Mouse (Mus musculus) limb, embryonic 10.5 days (tissue): Measurements from ENCODE around the gene Cox10. TPM values are rescaled to one million over a fixed set of nuclear protein-coding genes. Genes with fewer than 3 reads are reported as not detected.

Experiments
- DNase-seq: peaks from one replicate; pipeline ENCODE4 v3.0.0-alpha.2; 2017; ENCODE audit warnings: low spot score
- H3K27ac ChIP-seq: fragments of 300-500 bp; sonication (generic); 2 replicates; pipeline ENCODE4 v1.5.1; 2016; ENCODE audit warnings: mild to moderate bottlenecking
- H3K27me3 ChIP-seq: fragments of 300-500 bp; sonication (generic); 2 replicates; pipeline ENCODE4 v1.6.1; 2016; ENCODE audit warnings: low read depth, mild to moderate bottlenecking; ENCODE audit not compliant: poor library complexity, severe bottlenecking
- H3K36me3 ChIP-seq: fragments of 300-500 bp; sonication (generic); 2 replicates; pipeline ENCODE4 v1.6.1; 2016; ENCODE audit warnings: mild to moderate bottlenecking, moderate library complexity
- H3K4me1 ChIP-seq: fragments of 300-500 bp; sonication (generic); 2 replicates; pipeline ENCODE4 v1.6.1; 2016
- H3K4me3 ChIP-seq: fragments of 300-500 bp; sonication (generic); 2 replicates; pipeline ENCODE4 v1.5.1; 2016; ENCODE audit warnings: mild to moderate bottlenecking, moderate library complexity
- H3K9me3 ChIP-seq: fragments of 300-500 bp; sonication (generic); replicated peaks from 2 replicates; pipeline ENCODE4 v1.6.1; 2016; ENCODE audit warnings: mild to moderate bottlenecking
- WGBS: fragments of 180-500 bp; shearing (Covaris S2); methylation state at CpG from one replicate; pipeline ENCODE4 v1.1.7; 2016; 5-methylcytosine and 5-hydroxymethylcytosine counted together
- polyA plus RNA-seq: library from polyadenylated mRNA; unstranded; fragments of >200 nt; fragmentation: Nextera tagmentation; extraction: Ambion mirVana; gene quantifications from 2 replicates; pipeline ENCODE4 v1.2.1, GENCODE M21; 2016

The Cox10 gene
- polyA plus RNA-seq, 1 experiment from 2014 or later: 30.8 TPM

GRCm38 (mm10) chr11:63925161-63925582, 154.1 kb downstream of the Cox10 start:
- 1% methylated on average over 31 of the region's 31 CpGs for WGBS
- H3K4me1 ChIP-seq: peaks cover 60% of the 10 kb centered on the region
- H3K9me3 ChIP-seq: no peaks in the 10 kb centered on the region
- H3K4me3 ChIP-seq: peak overlapping the region; percentile 49
- peak overlapping the region; percentile 63; the same call in 1 of the 2 replicates for H3K27ac ChIP-seq
- no peaks in the 10 kb centered on the region for H3K36me3 ChIP-seq
- peaks cover 67% of the 10 kb centered on the region for H3K27me3 ChIP-seq
- peak; percentile 89 for DNase-seq

- Histone ChIP-seq H3K27me3 (peaks cover 64% of the 10 kb centered on the region), H3K9me3 (no peaks in the 10 kb centered on the region), H3K4me1 (peaks cover 67% of the 10 kb centered on the region), H3K4me3 (peak overlapping the region; percentile 85), H3K27ac (peak overlapping the region; percentile 56), H3K36me3 (no peaks in the 10 kb centered on the region)
- DNase-seq: peak; percentile 59
- WGBS: 2% methylated on average over 26 of the region's 26 CpGs
Observed at GRCm38 (mm10) chr11:63924286-63924930, 154.9 kb downstream of the Cox10 start.

GRCm38 (mm10) chr11:63923386-63923785, 155.9 kb downstream of the Cox10 start:
- WGBS: under 1% methylated on average over 29 of the region's 29 CpGs
- Histone ChIP-seq H3K4me1 (peaks cover 78% of the 10 kb centered on the region), H3K9me3 (no peaks in the 10 kb centered on the region), H3K27ac (peak overlapping the region; percentile 54), H3K4me3 (peak overlapping the region; percentile 85), H3K36me3 (peaks cover 3% of the 10 kb centered on the region; the same call in 1 of the 2 replicates), H3K27me3 (peaks cover 69% of the 10 kb centered on the region)
- DNase-seq: peak; percentile 67

GRCm38 (mm10) chr11:63922091-63922621, 157.1 kb downstream of the Cox10 start, which contains the start of gene Hs3st3b1:
Gene Hs3st3b1 (minus strand): TSS chr11:63922290.
- Histone ChIP-seq H3K4me1 (peaks cover 90% of the 10 kb centered on the region), H3K4me3 (peak within 1 kb of the TSS; percentile 85), H3K36me3 (peaks cover 3% of the 10 kb centered on the region; the same call in 1 of the 2 replicates), H3K9me3 (no peaks in the 10 kb centered on the region), H3K27ac (peak within 1 kb of the TSS; percentile 90), H3K27me3 (peaks cover 72% of the 10 kb centered on the region)
- DNase-seq: peak; percentile 94
- under 1% methylated on average over 43 of the region's 43 CpGs for WGBS

- H3K4me3 ChIP-seq: peak overlapping the region; percentile 85
- under 1% methylated on average over 80 of the region's 80 CpGs for WGBS
- peak; percentile 69 for DNase-seq
- H3K36me3 ChIP-seq: peaks cover 3% of the 10 kb centered on the region; the same call in 1 of the 2 replicates
- H3K27me3 ChIP-seq: peaks cover 65% of the 10 kb centered on the region
- peaks cover 96% of the 10 kb centered on the region for H3K4me1 ChIP-seq
- H3K27ac ChIP-seq: peak overlapping the region; percentile 90
- H3K9me3 ChIP-seq: no peaks in the 10 kb centered on the region
Observed at GRCm38 (mm10) chr11:63921044-63921951, 158.0 kb downstream of the Cox10 start.

GRCm38 (mm10) chr11:63920531-63920930, 158.7 kb downstream of the Cox10 start:
- DNase-seq: peak; percentile 90
- H3K9me3 ChIP-seq: no peaks in the 10 kb centered on the region
- H3K4me1 ChIP-seq: peaks cover 97% of the 10 kb centered on the region
- WGBS: under 1% methylated on average over 33 of the region's 33 CpGs
- peak overlapping the region; percentile 90 for H3K27ac ChIP-seq
- peak overlapping the region; percentile 85 for H3K4me3 ChIP-seq
- peaks cover 57% of the 10 kb centered on the region for H3K27me3 ChIP-seq
- H3K36me3 ChIP-seq: peaks cover 3% of the 10 kb centered on the region; the same call in 1 of the 2 replicates

GRCm38 (mm10) chr11:63919211-63920098, 159.8 kb downstream of the Cox10 start:
- peaks cover 3% of the 10 kb centered on the region; the same call in 1 of the 2 replicates for H3K36me3 ChIP-seq
- WGBS: under 1% methylated on average over 52 of the region's 52 CpGs
- H3K27me3 ChIP-seq: peaks cover 47% of the 10 kb centered on the region
- H3K27ac ChIP-seq: peak overlapping the region; percentile 90
- peak; percentile 63 for DNase-seq
- peak overlapping the region; percentile 85 for H3K4me3 ChIP-seq
- H3K9me3 ChIP-seq: no peaks in the 10 kb centered on the region
- H3K4me1 ChIP-seq: peaks cover 97% of the 10 kb centered on the region

GRCm38 (mm10) chr11:63918321-63919105, 160.8 kb downstream of the Cox10 start:
- Histone ChIP-seq H3K4me3 (peak overlapping the region; percentile 85), H3K27ac (peak overlapping the region; percentile 90), H3K27me3 (peaks cover 42% of the 10 kb centered on the region), H3K4me1 (peaks cover 96% of the 10 kb centered on the region), H3K36me3 (peaks cover 3% of the 10 kb centered on the region; the same call in 1 of the 2 replicates), H3K9me3 (no peaks in the 10 kb centered on the region)
- peak; percentile 49 for DNase-seq
- 2% methylated on average over 17 of the region's 17 CpGs for WGBS

- Histone ChIP-seq H3K4me3 (peak overlapping the region; percentile 85), H3K9me3 (no peaks in the 10 kb centered on the region), H3K27ac (no peak overlapping the region; the same call in 1 of the 2 replicates), H3K27me3 (peaks cover 42% of the 10 kb centered on the region), H3K36me3 (peaks cover 3% of the 10 kb centered on the region; the same call in 1 of the 2 replicates), H3K4me1 (peaks cover 87% of the 10 kb centered on the region)
- DNase-seq: no peak
- WGBS: 3% methylated on average over 6 of the region's 6 CpGs
Observed at GRCm38 (mm10) chr11:63917561-63917960, 161.7 kb downstream of the Cox10 start.

GRCm38 (mm10) chr11:63914388-63914787, 164.9 kb downstream of the Cox10 start:
- peaks cover 79% of the 10 kb centered on the region for H3K4me1 ChIP-seq
- no peaks in the 10 kb centered on the region for H3K9me3 ChIP-seq
- H3K4me3 ChIP-seq: peak overlapping the region; percentile 49
- 0 out of 2 replicates have a peak overlapping the region, but pooled peaks have one; percentile 11 for H3K27ac ChIP-seq
- peak; percentile 82 for DNase-seq
- H3K27me3 ChIP-seq: peaks cover 44% of the 10 kb centered on the region; the same call in 1 of the 2 replicates
- WGBS: 7% methylated on average over 20 of the region's 20 CpGs
- peaks cover 8% of the 10 kb centered on the region; the same call in 1 of the 2 replicates for H3K36me3 ChIP-seq

GRCm38 (mm10) chr11:63913936-63914335, 165.3 kb downstream of the Cox10 start:
- Histone ChIP-seq H3K4me3 (peak overlapping the region; percentile 49), H3K4me1 (peaks cover 75% of the 10 kb centered on the region), H3K36me3 (0 out of 2 replicates have a peak, but pooled peaks cover 5% of the 10 kb centered on the region), H3K27ac (0 out of 2 replicates have a peak overlapping the region, but pooled peaks have one; percentile 11), H3K9me3 (no peaks in the 10 kb centered on the region), H3K27me3 (peaks cover 40% of the 10 kb centered on the region; the same call in 1 of the 2 replicates)
- DNase-seq: no peak
- 46% methylated on average over 4 of the region's 4 CpGs for WGBS
